Mouse (Mus musculus) liver, embryonic 11.5 days (tissue): ENCODE data around the gene Tmem201. TPM values are rescaled to one million over a fixed set of nuclear protein-coding genes. Genes with fewer than 3 reads are reported as not detected.

Experiments used
- ATAC-seq: fragments of 200-750 bp; cut with Nextera tagmentation; replicated peaks from 2 replicates; pipeline ENCODE4 v1.8.0; 2017; ENCODE audit warnings: moderate number of reproducible peaks, mild to moderate bottlenecking, moderate TSS enrichment, moderate library complexity; ENCODE audit not compliant: low FRiP score
- DNase-seq: peaks from one replicate; pipeline ENCODE4 v3.0.0-alpha.2; 2017; ENCODE audit warnings: low spot score
- H3K27ac ChIP-seq: fragments of 300-500 bp; sonication (generic); 2 replicates; pipeline ENCODE4 v1.5.1; 2014; ENCODE audit warnings: mild to moderate bottlenecking, low read depth, low read length, control low read depth
- H3K27me3 ChIP-seq: fragments of 300-500 bp; sonication (generic); replicated peaks from 2 replicates; pipeline ENCODE4 v1.6.1; 2014; ENCODE audit warnings: low read length, mixed read lengths; ENCODE audit not compliant: control insufficient read depth, insufficient read depth
- H3K36me3 ChIP-seq: fragments of 300-500 bp; sonication (generic); 2 replicates; pipeline ENCODE4 v1.6.1; 2014; ENCODE audit warnings: mild to moderate bottlenecking, low read length, moderate library complexity, mixed read lengths; ENCODE audit not compliant: control insufficient read depth, insufficient read depth
- H3K4me1 ChIP-seq: fragments of 300-500 bp; sonication (generic); replicated peaks from 2 replicates; pipeline ENCODE4 v1.6.1; 2014; ENCODE audit warnings: low read length, mixed read lengths; ENCODE audit not compliant: control insufficient read depth, insufficient read depth
- H3K4me2 ChIP-seq: fragments of 300-500 bp; sonication (generic); 2 replicates; pipeline ENCODE4 v1.6.1; 2014; ENCODE audit warnings: mild to moderate bottlenecking, control low read depth, moderate library complexity
- H3K4me3 ChIP-seq: fragments of 300-500 bp; sonication (generic); 2 replicates; pipeline ENCODE4 v1.5.1; 2014; ENCODE audit warnings: low read depth, low read length, control low read depth
- H3K9ac ChIP-seq: fragments of 300-500 bp; sonication (generic); 2 replicates; pipeline ENCODE4 v1.6.1; 2014; ENCODE audit warnings: low read depth, low read length, control low read depth
- H3K9me3 ChIP-seq: fragments of 300-500 bp; sonication (generic); 2 replicates; pipeline ENCODE4 v1.6.1; 2016; ENCODE audit warnings: low read length, inconsistent platforms, mixed read lengths; ENCODE audit not compliant: control insufficient read depth
- WGBS: fragments of 180-500 bp; shearing (Covaris S2); extraction: QIAGEN DNeasy Blood & Tissue Kit; methylation state at CpG from one replicate; pipeline ENCODE4 v1.1.7; 2014; 5-methylcytosine and 5-hydroxymethylcytosine counted together
- polyA plus RNA-seq: library from polyadenylated mRNA; unstranded; fragments of >200 nt; fragmentation: Nextera tagmentation; extraction: Ambion mirVana; gene quantifications from 2 replicates; pipeline ENCODE4 v1.2.1, GENCODE M21; 2014

Gene Tmem201
- polyA plus RNA-seq, 1 experiment from 2014 or later: 16.8 TPM

- no peaks in the 10 kb centered on the region for H3K9me3 ChIP-seq
- H3K4me3 ChIP-seq: no peak overlapping the region
- H3K36me3 ChIP-seq: no peaks in the 10 kb centered on the region
- ATAC-seq (no peak), DNase-seq (no peak)
- H3K4me1 ChIP-seq: peaks cover 25% of the 10 kb centered on the region
- H3K27me3 ChIP-seq: no peaks in the 10 kb centered on the region
- H3K4me2 ChIP-seq: no peak overlapping the region
- WGBS: 83% methylated on average over 4 of the region's 4 CpGs
- no peak overlapping the region for H3K9ac ChIP-seq
- H3K27ac ChIP-seq: no peak overlapping the region
Measured at GRCm38 (mm10) chr4:149699953-149700352, 37.9 kb downstream of the Tmem201 start.

- no peaks in the 10 kb centered on the region for H3K9me3 ChIP-seq
- no peaks in the 10 kb centered on the region for H3K36me3 ChIP-seq
- peak overlapping the region; percentile 79 for H3K4me2 ChIP-seq
- H3K27ac ChIP-seq: peak overlapping the region; percentile 33; the same call in 1 of the 2 replicates
- DNase-seq (peak; percentile 79), ATAC-seq (peak; percentile 81)
- H3K9ac ChIP-seq: peak overlapping the region; percentile 72
- no peaks in the 10 kb centered on the region for H3K27me3 ChIP-seq
- peaks cover 25% of the 10 kb centered on the region for H3K4me1 ChIP-seq
- H3K4me3 ChIP-seq: peak overlapping the region; percentile 63
- under 1% methylated on average over 35 of the region's 35 CpGs for WGBS
Measured at GRCm38 (mm10) chr4:149698197-149698821, 39.5 kb downstream of the Tmem201 start.

GRCm38 (mm10) chr4:149697506-149698196, 40.2 kb downstream of the Tmem201 start:
- peak overlapping the region; percentile 33; the same call in 1 of the 2 replicates for H3K27ac ChIP-seq

GRCm38 (mm10) chr4:149696189-149696971, 41.5 kb downstream of the Tmem201 start:
- 25% methylated on average over 16 of the region's 16 CpGs for WGBS
- Histone ChIP-seq H3K27me3 (no peaks in the 10 kb centered on the region), H3K4me3 (peak overlapping the region; percentile 63), H3K4me1 (peaks cover 21% of the 10 kb centered on the region), H3K27ac (peak overlapping the region; percentile 49), H3K4me2 (peak overlapping the region; percentile 79), H3K9me3 (no peaks in the 10 kb centered on the region), H3K9ac (peak overlapping the region; percentile 40), H3K36me3 (no peaks in the 10 kb centered on the region)
- ATAC-seq: no peak; the same call in 1 of the 2 replicates
- no peak for DNase-seq

More at GRCm38 (mm10) chr4:149697506-149698196, 40.2 kb downstream of the Tmem201 start:
- no peaks in the 10 kb centered on the region for H3K9me3 ChIP-seq
- peak overlapping the region; percentile 79 for H3K4me2 ChIP-seq
- 9% methylated on average over 15 of the region's 15 CpGs for WGBS
- no peaks in the 10 kb centered on the region for H3K27me3 ChIP-seq
- peak overlapping the region; percentile 63 for H3K4me3 ChIP-seq
- peak; percentile 27 for ATAC-seq
- DNase-seq: no peak
- peak overlapping the region; percentile 72 for H3K9ac ChIP-seq
- H3K36me3 ChIP-seq: no peaks in the 10 kb centered on the region
- peaks cover 25% of the 10 kb centered on the region for H3K4me1 ChIP-seq

GRCm38 (mm10) chr4:149691368-149691767, 46.5 kb downstream of the Tmem201 start:
- Histone ChIP-seq H3K9ac (no peak overlapping the region), H3K27ac (peak overlapping the region; percentile 70; the same call in 1 of the 2 replicates), H3K4me2 (peak overlapping the region; percentile 28), H3K36me3 (no peaks in the 10 kb centered on the region), H3K9me3 (no peaks in the 10 kb centered on the region), H3K27me3 (no peaks in the 10 kb centered on the region), H3K4me1 (peaks cover 26% of the 10 kb centered on the region), H3K4me3 (no peak overlapping the region)
- ATAC-seq (no peak), DNase-seq (no peak)
- WGBS: 58% methylated on average over 8 of the region's 8 CpGs

GRCm38 (mm10) chr4:149690828-149691280, 47.0 kb downstream of the Tmem201 start:
- no peaks in the 10 kb centered on the region for H3K27me3 ChIP-seq
- H3K4me1 ChIP-seq: peaks cover 21% of the 10 kb centered on the region
- no peak overlapping the region for H3K4me3 ChIP-seq
- H3K4me2 ChIP-seq: peak overlapping the region; percentile 28
- ATAC-seq (peak; percentile 82), DNase-seq (no peak)
- 0 out of 2 replicates have a peak overlapping the region, but pooled peaks have one; percentile 3 for H3K9ac ChIP-seq
- H3K27ac ChIP-seq: peak overlapping the region; percentile 70
- 43% methylated on average over 8 of the region's 8 CpGs for WGBS
- no peaks in the 10 kb centered on the region for H3K9me3 ChIP-seq
- H3K36me3 ChIP-seq: no peaks in the 10 kb centered on the region

GRCm38 (mm10) chr4:149689822-149690700, 47.8 kb downstream of the Tmem201 start:
- Histone ChIP-seq H3K9me3 (no peaks in the 10 kb centered on the region), H3K27me3 (no peaks in the 10 kb centered on the region; the same call in 1 of the 2 replicates), H3K4me3 (no peak overlapping the region), H3K9ac (peak overlapping the region; percentile 3; the same call in 1 of the 2 replicates), H3K36me3 (no peaks in the 10 kb centered on the region), H3K4me1 (peaks cover 19% of the 10 kb centered on the region), H3K27ac (peak overlapping the region; percentile 70), H3K4me2 (no peak overlapping the region; the same call in none of the 2 replicates)
- 78% methylated on average over 12 of the region's 12 CpGs for WGBS
- ATAC-seq (no peak), DNase-seq (no peak)
